Mouse (Mus musculus): ENCODE data around the gene Tnfsf12. TPM values are rescaled to one million over a fixed set of nuclear protein-coding genes. Genes with fewer than 3 reads are reported as not detected.

The Tnfsf12 gene
- polyA plus RNA-seq, 1 experiment from 2014 or later: 2.4 TPM

DNA sequence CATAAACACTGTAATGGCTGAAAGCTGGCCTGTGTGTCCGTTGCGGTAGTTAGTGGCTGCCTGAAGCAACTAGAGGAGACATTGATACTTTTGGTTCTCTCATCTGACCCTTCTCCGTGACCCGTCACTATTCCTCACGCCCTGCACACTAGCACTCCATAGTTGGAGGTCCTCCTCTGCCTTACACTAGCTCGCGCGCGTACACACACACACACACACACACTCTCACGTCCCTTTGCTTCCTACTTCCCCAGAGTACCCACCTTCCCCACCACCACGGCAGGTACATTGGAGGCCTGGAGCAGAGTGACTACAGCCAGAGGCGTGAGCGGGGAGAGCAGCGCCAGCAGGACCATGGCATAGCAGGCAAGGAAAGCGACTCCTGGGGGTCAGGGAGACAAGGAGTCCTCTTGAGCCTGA, 38.2 kb downstream of the Tnfsf12 start:
- 83% methylated on average over 15 of the region's 15 CpGs for WGBS
- DNase-seq (ENCODE audit: low spot score) (no peak), ATAC-seq (replicated peaks; ENCODE audit: low FRiP score) (no peak)
- no peak overlapping the region for H3K4me3 ChIP-seq (ENCODE audit: low read depth, low read length)
- H3K27me3 ChIP-seq (ENCODE audit: control insufficient read depth, insufficient read depth, low read length): no peaks in the 10 kb centered on the region
- H3K9me3 ChIP-seq (ENCODE audit: control insufficient read depth, low read length): no peaks in the 10 kb centered on the region
- H3K9ac ChIP-seq (ENCODE audit: low read length): no peak overlapping the region
- H3K27ac ChIP-seq (ENCODE audit: low read depth, low read length): no peak overlapping the region
- H3K4me1 ChIP-seq (replicated peaks; ENCODE audit: control insufficient read depth, insufficient read depth, low read length): peaks cover 13% of the 10 kb centered on the region; the same call in 1 of the 2 replicates
- peaks cover 9% of the 10 kb centered on the region for H3K36me3 ChIP-seq (ENCODE audit: control insufficient read depth, insufficient read depth, low read length)
- no peak overlapping the region for H3K4me2 ChIP-seq (ENCODE audit: low read depth, low read length, severe bottlenecking)

DNA sequence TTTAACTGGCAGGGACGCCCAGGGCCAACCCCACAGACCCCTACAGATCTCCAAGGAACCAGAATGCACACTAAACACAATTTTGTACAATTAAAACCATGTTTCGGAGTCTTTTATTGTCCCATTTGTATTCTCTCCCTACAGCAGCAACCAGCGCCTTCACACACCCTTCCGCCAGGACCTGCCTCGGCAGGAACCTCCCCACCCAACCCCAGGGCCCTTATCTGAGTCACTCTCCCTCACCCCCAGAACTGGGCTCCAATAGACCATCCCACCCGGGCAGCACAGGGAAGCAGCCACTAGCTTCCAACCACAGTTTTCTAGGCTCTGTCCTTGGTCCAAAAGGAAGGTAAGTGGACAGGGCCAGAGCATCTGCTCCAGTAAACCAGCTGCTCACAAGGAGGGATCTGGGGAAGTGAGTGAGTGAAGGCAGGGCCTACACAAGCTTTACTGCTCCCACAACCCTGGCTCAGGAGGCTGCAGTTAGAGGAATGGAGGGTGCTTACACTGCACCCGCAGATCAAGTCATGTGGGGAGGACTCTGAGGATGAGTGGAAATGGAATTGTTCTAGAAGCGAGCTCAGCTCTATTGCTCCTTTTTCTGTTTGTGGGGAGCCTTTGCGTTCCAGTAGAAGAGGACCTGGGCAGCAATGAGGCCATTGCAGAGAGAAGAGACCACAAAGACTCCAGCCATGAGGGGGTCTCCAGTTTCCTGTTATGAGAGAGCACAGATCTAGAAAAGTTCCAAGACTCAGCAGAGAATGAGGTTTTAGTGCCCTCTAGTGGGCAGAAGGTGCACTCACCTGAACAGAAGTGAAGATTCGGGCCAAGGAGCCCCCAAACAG, 38.8 kb downstream of the Tnfsf12 start:
- Histone ChIP-seq H3K36me3 (ENCODE audit: control insufficient read depth, insufficient read depth, low read length) (peaks cover 13% of the 10 kb centered on the region), H3K27ac (ENCODE audit: low read depth, low read length) (no peak overlapping the region), H3K9ac (ENCODE audit: low read length) (no peak overlapping the region)

DNA sequence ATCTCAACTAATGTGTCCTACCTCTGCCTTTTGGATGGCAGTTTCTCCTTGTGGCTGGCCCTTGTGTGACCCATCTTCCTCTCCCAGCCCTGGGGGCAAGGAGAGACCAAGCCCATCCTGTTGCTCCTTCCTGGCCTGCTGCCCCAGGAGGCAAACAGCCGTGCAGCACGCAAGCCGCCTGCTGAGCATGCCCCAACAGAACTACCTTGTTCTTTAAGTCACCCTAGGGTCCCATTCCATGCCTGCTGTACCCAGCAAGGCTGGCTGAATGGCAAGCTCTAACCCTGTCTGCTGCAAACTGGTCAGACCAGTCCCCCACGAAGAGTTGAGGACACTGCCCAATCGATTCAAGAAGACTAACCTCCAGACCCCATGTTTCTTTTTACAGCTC, 39.6 kb downstream of the Tnfsf12 start:
- ATAC-seq (replicated peaks; ENCODE audit: low FRiP score) (no peak), DNase-seq (ENCODE audit: low spot score) (no peak)
- Histone ChIP-seq H3K27ac (ENCODE audit: low read depth, low read length) (no peak overlapping the region), H3K27me3 (ENCODE audit: control insufficient read depth, insufficient read depth, low read length) (no peaks in the 10 kb centered on the region), H3K4me1 (replicated peaks; ENCODE audit: control insufficient read depth, insufficient read depth, low read length) (peaks cover 7% of the 10 kb centered on the region; the same call in 1 of the 2 replicates), H3K4me3 (ENCODE audit: low read depth, low read length) (no peak overlapping the region), H3K9me3 (ENCODE audit: control insufficient read depth, low read length) (no peaks in the 10 kb centered on the region), H3K36me3 (ENCODE audit: control insufficient read depth, insufficient read depth, low read length) (peaks cover 16% of the 10 kb centered on the region), H3K4me2 (ENCODE audit: low read depth, low read length, severe bottlenecking) (no peak overlapping the region), H3K9ac (ENCODE audit: low read length) (no peak overlapping the region)
- 78% methylated on average over 5 of the region's 5 CpGs for WGBS

More for the DNA sequence above, 38.8 kb downstream of the Tnfsf12 start:
- no peak overlapping the region for H3K4me3 ChIP-seq (ENCODE audit: low read depth, low read length)
- WGBS: 82% methylated on average over 10 of the region's 10 CpGs
- H3K4me2 ChIP-seq (ENCODE audit: low read depth, low read length, severe bottlenecking): no peak overlapping the region
- no peak for ATAC-seq (replicated peaks; ENCODE audit: low FRiP score)
- H3K9me3 ChIP-seq (ENCODE audit: control insufficient read depth, low read length): no peaks in the 10 kb centered on the region
- peak; percentile 72 for DNase-seq (ENCODE audit: low spot score)
- H3K27me3 ChIP-seq (ENCODE audit: control insufficient read depth, insufficient read depth, low read length): no peaks in the 10 kb centered on the region
- peaks cover 13% of the 10 kb centered on the region; the same call in 1 of the 2 replicates for H3K4me1 ChIP-seq (replicated peaks; ENCODE audit: control insufficient read depth, insufficient read depth, low read length)

DNA sequence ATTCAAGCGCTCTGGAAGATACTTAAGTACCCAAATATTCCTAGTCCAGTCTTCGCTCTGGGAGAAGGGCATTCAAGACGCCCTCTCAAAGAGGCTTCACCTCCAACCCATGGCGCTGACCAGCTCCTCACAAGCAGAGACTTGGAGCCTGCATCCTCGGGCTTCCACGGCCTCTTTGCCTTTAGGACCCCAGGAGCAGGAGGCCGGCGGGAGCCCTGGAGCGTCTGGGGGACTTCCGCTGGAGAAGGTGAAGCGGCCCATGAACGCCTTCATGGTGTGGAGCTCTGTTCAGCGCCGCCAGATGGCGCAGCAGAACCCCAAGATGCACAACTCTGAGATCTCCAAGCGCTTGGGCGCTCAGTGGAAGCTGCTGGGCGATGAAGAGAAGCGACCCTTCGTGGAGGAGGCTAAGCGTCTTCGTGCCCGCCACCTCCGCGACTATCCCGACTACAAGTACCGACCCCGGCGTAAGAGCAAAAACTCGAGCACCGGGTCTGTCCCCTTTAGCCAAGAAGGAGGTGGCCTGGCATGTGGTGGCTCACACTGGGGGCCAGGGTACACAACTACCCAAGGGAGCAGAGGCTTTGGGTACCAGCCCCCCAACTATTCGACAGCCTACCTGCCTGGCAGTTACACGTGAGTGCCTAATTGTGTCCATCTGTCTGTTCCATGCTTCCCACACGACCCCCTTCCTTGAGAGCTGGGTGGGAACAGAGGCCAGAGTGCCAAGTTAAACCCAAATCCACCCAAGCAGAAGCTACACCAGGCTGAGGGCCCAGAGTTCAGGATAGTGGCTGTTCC, 40.2 kb downstream of the Tnfsf12 start, which contains the start of gene Sox15:
Gene Sox15, plus strand, starts transcription at position 51 of the 801 bp plus-strand sequence.
- DNase-seq (ENCODE audit: low spot score) (peak; percentile 89), ATAC-seq (replicated peaks; ENCODE audit: low FRiP score) (peak; percentile 67; the same call in 1 of the 2 replicates)
- no peak within 1 kb of the TSS for H3K4me2 ChIP-seq (ENCODE audit: low read depth, low read length, severe bottlenecking)
- H3K9me3 ChIP-seq (ENCODE audit: control insufficient read depth, low read length): no peaks in the 10 kb centered on the region
- 24% methylated on average over 34 of the region's 34 CpGs for WGBS
- no peak within 1 kb of the TSS for H3K4me3 ChIP-seq (ENCODE audit: low read depth, low read length)
- H3K9ac ChIP-seq (ENCODE audit: low read length): no peak within 1 kb of the TSS
- H3K27ac ChIP-seq (ENCODE audit: low read depth, low read length): no peak within 1 kb of the TSS
- peaks cover 7% of the 10 kb centered on the region; the same call in 1 of the 2 replicates for H3K4me1 ChIP-seq (replicated peaks; ENCODE audit: control insufficient read depth, insufficient read depth, low read length)
- H3K27me3 ChIP-seq (ENCODE audit: control insufficient read depth, insufficient read depth, low read length): no peaks in the 10 kb centered on the region
- H3K36me3 ChIP-seq (ENCODE audit: control insufficient read depth, insufficient read depth, low read length): peaks cover 22% of the 10 kb centered on the region

DNA sequence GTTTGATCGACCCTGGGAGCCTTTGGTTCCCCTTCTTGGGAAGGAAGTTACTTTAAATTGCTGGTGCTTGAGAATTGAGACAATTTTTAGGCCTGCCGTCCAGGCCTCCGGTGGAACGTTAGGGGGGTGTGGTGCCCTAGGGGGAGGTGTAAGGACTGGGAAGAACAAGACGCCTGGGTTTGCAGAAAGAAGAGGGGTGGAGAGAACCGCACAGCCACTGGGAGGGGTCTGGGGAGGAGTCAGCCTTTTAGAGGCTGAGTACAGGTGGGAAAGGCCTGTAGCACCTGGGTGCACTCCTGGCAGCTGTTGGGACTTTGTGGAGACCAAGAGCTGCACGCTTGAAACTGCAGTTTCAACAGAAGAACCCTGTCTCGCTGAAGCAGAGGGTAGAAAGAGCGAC, 40.9 kb downstream of the Tnfsf12 start:
- DNase-seq (ENCODE audit: low spot score): no peak
- H3K9me3 ChIP-seq (ENCODE audit: control insufficient read depth, low read length): no peaks in the 10 kb centered on the region
- H3K27me3 ChIP-seq (ENCODE audit: control insufficient read depth, insufficient read depth, low read length): no peaks in the 10 kb centered on the region
- no peak overlapping the region for H3K4me3 ChIP-seq (ENCODE audit: low read depth, low read length)
- H3K4me2 ChIP-seq (ENCODE audit: low read depth, low read length, severe bottlenecking): no peak overlapping the region
- H3K36me3 ChIP-seq (ENCODE audit: control insufficient read depth, insufficient read depth, low read length): peaks cover 27% of the 10 kb centered on the region
- H3K27ac ChIP-seq (ENCODE audit: low read depth, low read length): no peak overlapping the region
- no peak overlapping the region for H3K9ac ChIP-seq (ENCODE audit: low read length)
- no peak for ATAC-seq (replicated peaks; ENCODE audit: low FRiP score)
- peaks cover 7% of the 10 kb centered on the region; the same call in 1 of the 2 replicates for H3K4me1 ChIP-seq (replicated peaks; ENCODE audit: control insufficient read depth, insufficient read depth, low read length)
- WGBS: 52% methylated on average over 9 of the region's 9 CpGs

DNA sequence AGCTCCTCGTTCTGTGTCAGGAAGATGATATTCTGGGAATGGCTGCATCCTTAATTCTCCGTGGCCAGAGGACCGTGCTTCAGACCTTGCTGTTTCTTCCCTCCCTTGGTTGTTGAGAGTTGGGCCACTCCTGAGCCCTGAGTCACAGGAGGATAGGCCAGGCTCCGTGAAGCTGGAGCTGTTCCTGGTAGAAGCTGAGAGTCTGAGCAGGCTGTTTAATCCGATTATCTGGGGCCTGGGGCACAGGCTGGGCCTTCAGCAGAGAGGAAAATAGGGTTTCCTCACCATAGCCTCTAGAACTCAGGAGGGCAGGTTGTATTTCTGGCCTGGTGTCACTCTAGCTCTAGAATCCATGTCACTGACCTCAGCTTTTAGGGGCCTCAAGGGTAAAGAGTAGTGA, 42.2 kb downstream of the Tnfsf12 start:
- Histone ChIP-seq H3K27ac (ENCODE audit: low read depth, low read length) (no peak overlapping the region), H3K4me2 (ENCODE audit: low read depth, low read length, severe bottlenecking) (no peak overlapping the region), H3K4me3 (ENCODE audit: low read depth, low read length) (no peak overlapping the region), H3K9ac (ENCODE audit: low read length) (no peak overlapping the region), H3K9me3 (ENCODE audit: control insufficient read depth, low read length) (no peaks in the 10 kb centered on the region), H3K4me1 (replicated peaks; ENCODE audit: control insufficient read depth, insufficient read depth, low read length) (peaks cover 7% of the 10 kb centered on the region; the same call in 1 of the 2 replicates), H3K27me3 (ENCODE audit: control insufficient read depth, insufficient read depth, low read length) (no peaks in the 10 kb centered on the region), H3K36me3 (ENCODE audit: control insufficient read depth, insufficient read depth, low read length) (peaks cover 37% of the 10 kb centered on the region)
- 73% methylated on average over 5 of the region's 5 CpGs for WGBS
- ATAC-seq (replicated peaks; ENCODE audit: low FRiP score): no peak
- no peak for DNase-seq (ENCODE audit: low spot score)

DNA sequence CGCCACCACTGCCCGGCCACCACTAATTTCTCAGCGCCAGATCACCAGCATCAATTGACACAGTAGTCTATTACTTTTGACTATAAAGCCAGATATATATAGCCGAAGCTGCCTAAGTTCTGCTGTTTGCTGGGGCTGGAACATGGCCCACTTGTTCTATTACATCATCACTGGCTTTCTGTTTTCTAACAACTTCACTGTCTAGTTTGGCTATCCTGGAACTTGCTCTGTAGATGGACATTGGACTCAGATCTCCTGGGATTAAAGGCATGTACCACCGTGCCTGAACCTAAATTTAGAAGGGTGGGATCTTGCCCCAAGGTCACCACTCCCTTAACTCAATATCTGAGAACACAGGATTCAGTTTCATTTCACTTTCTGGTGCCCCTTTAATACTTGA, 49.8 kb downstream of the Tnfsf12 start:
- 93% methylated on average over 5 of the region's 5 CpGs for WGBS
- H3K9me3 ChIP-seq (ENCODE audit: control insufficient read depth, low read length): no peaks in the 10 kb centered on the region
- no peaks in the 10 kb centered on the region for H3K4me1 ChIP-seq (replicated peaks; ENCODE audit: control insufficient read depth, insufficient read depth, low read length)
- no peak overlapping the region for H3K27ac ChIP-seq (ENCODE audit: low read depth, low read length)
- peaks cover 41% of the 10 kb centered on the region for H3K36me3 ChIP-seq (ENCODE audit: control insufficient read depth, insufficient read depth, low read length)
- H3K9ac ChIP-seq (ENCODE audit: low read length): no peak overlapping the region
- no peak overlapping the region for H3K4me2 ChIP-seq (ENCODE audit: low read depth, low read length, severe bottlenecking)
- ATAC-seq (replicated peaks; ENCODE audit: low FRiP score) (no peak), DNase-seq (ENCODE audit: low spot score) (no peak)
- no peak overlapping the region for H3K4me3 ChIP-seq (ENCODE audit: low read depth, low read length)
- no peaks in the 10 kb centered on the region for H3K27me3 ChIP-seq (ENCODE audit: control insufficient read depth, insufficient read depth, low read length)
